Mouse (Mus musculus): ENCODE measurements around the gene Rep15. TPM values are rescaled to one million over a fixed set of nuclear protein-coding genes. Genes with fewer than 3 reads are reported as not detected.
A peak's percentile ranks its signal among the peaks of the same experiment; 100 is the strongest.

Rep15 gene
- total RNA-seq, 4 experiments from 2014 or later = 0.92 to 1.5 (median 1.2) TPM

DNA sequence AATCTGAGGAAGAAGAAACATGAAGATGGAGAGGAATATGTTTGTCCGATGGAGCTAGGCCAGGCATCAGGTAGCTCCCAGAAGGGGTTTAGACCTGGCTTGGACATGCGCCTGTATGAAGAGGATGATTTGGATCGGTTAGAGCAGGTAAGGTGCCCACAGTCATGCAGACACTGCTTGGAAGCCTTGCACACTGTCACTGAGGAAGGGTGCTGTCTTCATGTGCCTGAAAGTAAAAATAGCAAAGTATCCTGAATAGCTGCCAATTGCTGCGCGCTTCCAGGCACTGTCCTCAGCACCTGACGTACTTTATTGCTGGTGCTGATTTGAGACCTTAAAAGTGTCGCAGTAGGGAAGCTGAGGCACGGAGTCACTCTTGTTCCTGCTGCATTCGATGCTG, 2.8 kb upstream of the Rep15 start:
- DNase-seq (ENCODE audit: low spot score) = peak; percentile 45

GRCm38 (mm10) chr6:147030096-147030885, 2.1 kb upstream of the Rep15 start:
- no peak for DNase-seq (ENCODE audit: low spot score)

DNA sequence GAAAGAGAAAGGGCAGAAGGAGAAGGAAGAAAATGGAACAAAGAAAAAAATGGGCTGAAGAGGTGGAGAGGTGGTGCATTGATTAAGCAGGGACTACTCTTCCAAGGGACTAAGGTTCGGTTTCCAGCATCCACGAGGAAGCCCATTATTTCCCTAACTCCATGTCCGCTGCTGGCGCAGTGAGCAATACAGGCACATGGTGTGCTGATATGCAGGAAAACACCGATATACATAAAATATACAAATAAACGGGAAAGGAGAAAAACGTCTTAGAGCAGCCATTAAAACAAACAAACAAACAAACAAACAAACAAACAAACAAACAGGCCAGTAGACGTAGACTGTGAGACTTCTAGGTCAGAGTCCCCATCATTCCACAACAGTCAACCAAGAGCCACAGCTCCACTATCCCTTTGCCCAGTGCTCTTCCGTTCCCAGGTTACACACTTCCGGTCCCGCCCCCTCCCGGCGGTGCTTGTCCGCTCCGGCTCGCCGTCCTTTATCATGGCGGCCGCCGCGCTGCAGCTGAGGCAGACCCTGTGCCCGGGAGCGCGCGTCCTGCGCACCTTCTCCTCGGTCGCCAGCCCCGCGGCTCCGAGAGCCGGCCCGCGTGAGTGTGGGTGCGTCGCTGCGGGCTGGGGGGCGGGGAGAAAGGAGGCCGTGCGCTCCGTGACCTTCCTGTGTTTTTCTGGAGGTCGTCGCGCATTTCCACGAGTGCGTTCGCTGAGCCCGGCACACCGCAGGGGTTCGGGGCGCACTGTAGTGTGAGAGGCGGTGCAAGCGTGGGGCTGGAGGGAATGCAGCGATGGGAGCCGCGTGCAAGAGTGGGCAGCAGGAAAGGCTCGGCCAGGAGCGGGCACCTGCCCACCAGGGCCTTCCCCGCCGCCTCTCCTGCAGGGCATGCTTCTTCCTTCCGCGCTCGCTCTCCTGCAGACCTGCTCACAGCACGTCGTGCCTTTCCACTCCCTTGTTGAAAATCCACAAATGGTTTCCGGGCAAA, 10.2 kb downstream of the Rep15 start, which contains the start of gene Mrps35:
Gene Mrps35, plus strand, starts transcription at position 474 of the 1,000 bp plus-strand sequence.
- peak; percentile 87 for DNase-seq (ENCODE audit: low spot score)

- DNase-seq (ENCODE audit: low spot score) = no peak
These were observed 11.2 kb downstream of the Rep15 start for GRCm38 (mm10) chr6:147043633-147044032.

GRCm38 (mm10) chr6:147049239-147049805, 16.9 kb downstream of the Rep15 start:
- no peak for DNase-seq (ENCODE audit: low spot score)

- DNase-seq (ENCODE audit: low spot score) = no peak
These were observed 19.3 kb downstream of the Rep15 start for GRCm38 (mm10) chr6:147051666-147052065.

- no peak for DNase-seq (ENCODE audit: low spot score)
These were observed 20.1 kb downstream of the Rep15 start for GRCm38 (mm10) chr6:147052440-147052839.

- DNase-seq (ENCODE audit: low spot score) = no peak
These were observed 21.6 kb downstream of the Rep15 start for GRCm38 (mm10) chr6:147053785-147054646.

GRCm38 (mm10) chr6:147055374-147055977, 23.1 kb downstream of the Rep15 start:
- no peak for DNase-seq (ENCODE audit: low spot score)

DNA sequence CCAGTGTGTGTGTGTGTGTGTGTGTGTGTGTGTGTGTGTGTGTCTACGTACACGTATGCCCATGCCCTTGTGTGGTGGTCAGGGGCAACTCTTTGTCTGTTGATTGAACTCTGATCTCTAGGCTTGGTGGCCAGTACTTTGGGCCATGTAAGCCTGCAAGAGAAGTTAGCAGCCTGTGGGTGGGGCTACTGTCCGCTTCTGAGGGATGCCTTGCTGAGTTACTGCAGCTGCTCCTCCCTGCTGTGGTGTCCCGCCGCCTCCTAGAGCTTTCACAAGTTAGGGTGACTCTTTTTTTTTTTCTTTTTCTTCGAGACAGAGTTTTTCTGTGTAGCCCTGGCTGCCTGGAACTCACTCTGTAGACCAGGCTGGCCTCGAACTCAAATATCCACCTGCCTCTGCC, 26.9 kb downstream of the Rep15 start:
- no peak for DNase-seq (ENCODE audit: low spot score)

- no peak for DNase-seq (ENCODE audit: low spot score)
These were observed 29.2 kb downstream of the Rep15 start for GRCm38 (mm10) chr6:147061630-147062029.

DNA sequence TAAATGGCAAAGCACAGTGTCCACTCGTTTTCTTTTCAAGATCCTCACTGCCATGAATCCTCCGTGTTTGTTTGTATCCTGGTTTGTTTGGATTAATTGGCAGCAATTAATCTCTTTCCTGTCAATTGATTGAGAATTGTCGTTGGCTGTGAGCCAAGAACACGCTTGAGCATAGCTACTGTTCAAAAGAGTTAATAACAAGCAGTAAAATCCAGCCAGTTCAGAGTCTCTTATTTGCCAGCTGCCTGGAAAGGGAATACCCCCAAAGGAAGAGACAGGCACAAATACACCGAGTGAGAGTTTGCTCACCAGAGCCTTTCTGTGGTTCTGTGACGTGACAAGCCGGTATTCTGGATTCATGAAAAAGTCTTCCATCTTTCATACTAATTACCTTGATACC, 29.6 kb downstream of the Rep15 start:
- DNase-seq (ENCODE audit: low spot score) = no peak

GRCm38 (mm10) chr6:147062694-147063093, 30.3 kb downstream of the Rep15 start:
- DNase-seq (ENCODE audit: low spot score) = no peak

GRCm38 (mm10) chr6:147064226-147064943, 32.0 kb downstream of the Rep15 start:
- DNase-seq (ENCODE audit: low spot score) = no peak

- DNase-seq (ENCODE audit: low spot score) = peak; percentile 44
These were observed 32.5 kb downstream of the Rep15 start for GRCm38 (mm10) chr6:147064944-147065261.

GRCm38 (mm10) chr6:147075808-147076387, 43.5 kb downstream of the Rep15 start:
- no peak for DNase-seq (ENCODE audit: low spot score)

DNA sequence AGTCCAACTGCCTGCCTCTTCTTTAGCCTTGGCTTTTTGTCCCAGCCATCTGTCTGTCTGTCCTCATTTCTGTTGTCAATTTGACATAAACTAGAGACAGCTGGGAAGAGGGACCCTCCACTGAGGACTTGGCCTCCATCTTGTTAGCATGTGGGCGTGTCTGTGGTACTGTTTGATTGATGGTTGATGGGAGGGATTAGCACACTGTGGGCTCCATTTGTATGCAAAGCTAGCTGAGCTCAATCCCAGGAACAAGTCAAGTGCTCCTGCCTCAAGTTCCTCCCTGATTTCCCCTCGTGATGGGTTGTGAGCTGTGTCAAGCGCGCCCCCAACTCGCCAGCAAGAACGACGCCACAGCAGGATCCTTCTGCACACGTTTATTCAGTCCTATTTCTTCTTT, 44.5 kb downstream of the Rep15 start:
- no peak for DNase-seq (ENCODE audit: low spot score)

- DNase-seq (ENCODE audit: low spot score) = no peak
These were observed 47.5 kb downstream of the Rep15 start for GRCm38 (mm10) chr6:147079919-147080318.

All from heart, adult 8-10 months (tissue).